Mouse (Mus musculus) ovary, postnatal 14 days (tissue): ENCODE measurements around the gene Bace1.
"Not testable (repeated sequence)": the region's sequence is repeated elsewhere in the genome, so short reads cannot be mapped to it uniquely, and the experiment has no call there.

Source experiments
- DNase-seq: peaks from one replicate; pipeline ENCODE4 v3.0.0; 2022; ENCODE audit warnings: low spot score

Gene Bace1

GRCm38 (mm10) chr9:45838069-45838433, 329 bp upstream of the Bace1 start:
- no peak for DNase-seq

GRCm38 (mm10) chr9:45839139-45839981, 980 bp downstream of the Bace1 start:
- no peak for DNase-seq

GRCm38 (mm10) chr9:45839982-45840300, 1.6 kb downstream of the Bace1 start:
- DNase-seq = no peak

- DNase-seq = no peak
Measured at GRCm38 (mm10) chr9:45840331-45840730, 2.0 kb downstream of the Bace1 start.

DNA sequence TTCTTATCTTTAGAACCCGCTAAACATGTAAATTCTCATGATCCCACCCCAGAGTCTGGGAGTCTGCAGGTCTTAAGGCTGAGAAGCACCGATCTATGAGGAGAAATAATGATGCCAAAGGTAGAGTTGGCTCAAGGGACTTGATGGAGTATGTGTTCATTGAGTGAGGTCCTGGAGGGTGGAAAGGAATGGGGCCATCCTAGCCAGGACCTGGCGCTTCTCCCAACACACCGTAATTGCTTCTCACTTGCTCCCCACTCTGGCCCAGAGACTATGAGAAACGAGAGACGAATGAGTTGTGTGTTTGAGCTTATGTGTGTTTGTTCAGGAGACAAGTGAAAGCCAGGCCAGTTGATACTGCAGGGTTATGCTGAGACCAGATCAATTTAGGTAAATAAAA, 3.1 kb downstream of the Bace1 start:
- no peak for DNase-seq

- no peak for DNase-seq
Measured at GRCm38 (mm10) chr9:45843007-45843406, 4.6 kb downstream of the Bace1 start.

DNA sequence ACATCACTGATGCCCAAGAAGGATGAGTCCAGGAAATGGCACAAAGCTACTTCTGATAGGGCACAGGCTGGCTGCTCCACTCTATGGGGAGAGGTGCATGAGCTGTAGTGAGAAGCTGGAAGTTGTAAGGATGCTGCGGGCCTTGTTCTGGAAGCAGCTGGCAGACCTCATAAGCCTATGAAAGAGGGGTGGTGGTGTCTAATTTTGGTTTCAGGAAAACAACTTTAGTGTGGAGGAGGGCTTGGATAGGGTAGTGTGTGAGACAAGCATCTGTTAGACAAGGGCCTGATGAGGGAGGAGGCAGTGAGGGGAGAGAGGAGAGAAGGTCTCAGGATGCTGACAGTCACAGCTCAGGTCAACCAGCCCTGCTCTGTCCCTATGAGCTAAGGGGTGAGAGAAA, 5.4 kb downstream of the Bace1 start:
- no peak for DNase-seq

DNA sequence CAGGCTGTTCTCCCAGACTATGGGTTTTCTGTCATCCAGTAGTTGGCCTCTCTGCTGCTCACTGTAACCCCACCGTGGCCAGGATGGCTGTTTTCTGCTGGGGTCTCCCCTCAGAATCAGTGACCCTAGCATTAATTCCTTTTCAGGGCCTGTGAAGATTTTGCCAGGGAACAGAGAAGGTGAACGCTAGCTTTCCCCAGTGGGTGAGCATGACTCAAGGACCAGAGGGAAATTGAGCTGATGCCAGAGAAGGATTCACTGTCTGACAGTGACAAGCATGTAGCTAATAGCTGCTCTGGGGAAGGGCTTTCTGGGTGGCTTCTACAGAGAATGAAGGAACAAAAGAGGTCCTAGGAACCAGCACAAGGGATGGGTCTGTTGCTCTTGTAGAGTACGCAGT, 7.2 kb downstream of the Bace1 start:
- no peak for DNase-seq

GRCm38 (mm10) chr9:45846176-45846575, 7.8 kb downstream of the Bace1 start:
- DNase-seq = not testable (repeated sequence)

- no peak for DNase-seq
Measured at GRCm38 (mm10) chr9:45846891-45847460, 8.6 kb downstream of the Bace1 start.

GRCm38 (mm10) chr9:45849528-45850408, 11.4 kb downstream of the Bace1 start:
- DNase-seq = peak; percentile 50

- no peak for DNase-seq
Measured at GRCm38 (mm10) chr9:45850528-45851155, 12.3 kb downstream of the Bace1 start.

- DNase-seq = no peak
Measured at GRCm38 (mm10) chr9:45851330-45851729, 12.9 kb downstream of the Bace1 start.

- DNase-seq = no peak
Measured at GRCm38 (mm10) chr9:45851776-45852175, 13.4 kb downstream of the Bace1 start.

- no peak for DNase-seq
Measured at GRCm38 (mm10) chr9:45853695-45854094, 15.3 kb downstream of the Bace1 start.

DNA sequence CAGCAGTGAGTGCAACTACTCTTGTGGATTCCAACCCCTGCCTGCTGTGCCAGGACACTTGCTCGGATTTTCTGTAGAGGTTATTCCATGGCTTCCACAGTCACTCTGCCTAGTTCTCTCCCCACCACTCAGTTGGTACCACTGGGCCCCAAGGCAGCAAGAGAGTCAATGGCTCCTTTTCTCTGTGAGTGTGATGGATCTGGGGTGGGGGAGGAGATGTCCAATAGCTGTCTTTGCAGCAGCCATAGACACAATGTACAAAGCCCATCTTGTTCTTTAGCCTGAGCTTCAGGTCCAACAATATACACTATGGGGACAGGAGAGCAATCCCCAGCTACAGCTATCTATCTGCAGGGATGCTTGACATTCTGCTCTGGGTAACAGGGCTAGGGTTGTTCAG, 15.8 kb downstream of the Bace1 start:
- no peak for DNase-seq

DNA sequence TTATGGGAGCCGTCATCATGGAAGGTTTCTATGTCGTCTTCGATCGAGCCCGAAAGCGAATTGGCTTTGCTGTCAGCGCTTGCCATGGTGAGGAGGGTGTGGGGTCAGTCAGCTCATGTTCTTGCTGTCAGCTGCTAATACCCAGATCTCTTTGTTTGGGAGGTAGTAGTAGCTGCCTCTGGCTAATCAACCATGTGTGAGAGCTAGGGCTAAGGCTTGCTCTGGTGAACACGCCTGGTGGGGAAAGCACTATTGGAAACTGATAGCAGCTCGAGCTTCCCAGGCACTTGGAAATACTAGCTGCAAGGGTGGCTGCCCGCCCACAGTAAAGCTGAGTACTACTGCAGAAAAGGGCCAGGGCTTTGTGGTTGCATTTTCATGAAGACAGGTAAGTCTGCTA, 21.0 kb downstream of the Bace1 start:
- DNase-seq = no peak

- no peak for DNase-seq
Measured at GRCm38 (mm10) chr9:45861813-45862212, 23.4 kb downstream of the Bace1 start.

- DNase-seq = no peak
Measured at GRCm38 (mm10) chr9:45869181-45869580, 30.8 kb downstream of the Bace1 start.

DNA sequence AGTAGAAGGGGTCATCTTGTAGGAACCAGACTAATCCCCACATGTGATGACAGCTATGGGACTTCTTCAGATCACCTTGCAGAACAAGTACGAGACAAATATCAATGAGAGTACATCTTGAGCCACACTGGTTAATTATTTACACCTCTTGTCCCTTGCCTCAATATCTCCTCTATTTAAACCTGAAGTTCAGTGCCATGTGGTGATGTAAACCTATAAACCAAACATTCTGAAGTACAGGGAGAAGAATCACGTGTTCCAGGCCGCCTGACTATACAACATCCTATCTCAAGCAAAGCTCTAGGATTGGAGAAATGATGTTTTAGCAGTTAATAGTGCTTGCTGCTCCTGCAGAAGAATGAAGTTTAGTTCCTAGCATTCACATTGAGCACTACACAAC, 31.9 kb downstream of the Bace1 start:
- DNase-seq = no peak

DNA sequence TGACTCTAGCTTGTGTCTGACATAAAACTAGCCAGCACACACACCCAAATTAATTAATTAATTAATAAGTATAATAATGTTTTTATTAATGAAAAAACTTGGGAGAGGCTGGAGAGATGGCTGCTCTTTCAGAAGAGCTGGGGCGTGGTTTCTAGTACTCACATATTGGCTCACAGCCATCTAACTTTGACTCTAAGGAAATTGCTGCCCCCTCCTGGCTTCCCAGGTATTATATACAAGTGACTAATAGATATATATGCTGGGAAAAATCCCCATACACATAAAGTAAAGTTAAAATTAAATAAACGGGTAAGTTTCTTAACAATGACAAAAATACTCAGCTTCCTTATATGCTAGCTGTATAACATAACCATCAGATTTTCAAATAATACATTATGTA, 39.5 kb downstream of the Bace1 start:
- peak; percentile 10 for DNase-seq

GRCm38 (mm10) chr9:45893681-45894080, 55.3 kb downstream of the Bace1 start:
- DNase-seq = no peak

- DNase-seq = no peak
Measured at GRCm38 (mm10) chr9:45905196-45905595, 66.8 kb downstream of the Bace1 start.
